Mouse (Mus musculus) adrenal gland, adult 2 months (tissue): ENCODE data around the gene Gm20431. TPM values are rescaled to one million over a fixed set of nuclear protein-coding genes. Genes with fewer than 3 reads are reported as not detected.

Experiments used
- DNase-seq: peaks from one replicate; pipeline ENCODE4 v3.0.0; 2021
- polyA plus RNA-seq: library from polyadenylated mRNA; depleted of rRNA; stranded (reverse); fragments of >200 nt; gene quantifications from 2 replicates; pipeline ENCODE4 v1.2.3, GENCODE M21; 2012
- total RNA-seq, 2 experiments: library from RNA; stranded (reverse); gene quantifications; 2 replicates each; pipeline ENCODE4 v1.2.3; 2021

Gene Gm20431
- total and polyA plus RNA-seq, 3 experiments = 20.0 to 31.2 (median 21.0) TPM

DNA sequence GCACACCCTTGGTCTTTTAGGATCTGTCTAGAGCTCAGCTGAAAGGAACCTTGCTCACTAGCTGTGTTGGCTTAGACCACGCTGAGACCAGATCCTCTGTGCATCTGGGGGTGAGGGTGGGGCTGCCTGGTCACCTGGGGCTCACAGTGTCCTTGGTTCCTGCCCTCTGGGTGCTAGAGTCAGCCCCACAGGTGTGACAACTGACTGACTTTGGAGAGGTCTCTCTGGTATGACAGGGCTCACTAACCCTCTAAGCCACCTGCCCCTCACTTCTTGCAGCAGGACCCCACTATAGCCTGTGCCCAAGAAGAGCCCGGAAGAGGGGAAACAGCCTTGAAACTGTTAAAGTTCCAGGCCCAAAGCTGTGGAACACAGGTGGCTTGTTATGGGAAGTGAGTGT, 58.9 kb downstream of the Gm20431 start:
- DNase-seq = no peak

- no peak for DNase-seq
Measured at GRCm38 (mm10) chr2:167600481-167600995, 60.8 kb downstream of the Gm20431 start.

GRCm38 (mm10) chr2:167599917-167600316, 61.4 kb downstream of the Gm20431 start:
- DNase-seq = no peak

DNA sequence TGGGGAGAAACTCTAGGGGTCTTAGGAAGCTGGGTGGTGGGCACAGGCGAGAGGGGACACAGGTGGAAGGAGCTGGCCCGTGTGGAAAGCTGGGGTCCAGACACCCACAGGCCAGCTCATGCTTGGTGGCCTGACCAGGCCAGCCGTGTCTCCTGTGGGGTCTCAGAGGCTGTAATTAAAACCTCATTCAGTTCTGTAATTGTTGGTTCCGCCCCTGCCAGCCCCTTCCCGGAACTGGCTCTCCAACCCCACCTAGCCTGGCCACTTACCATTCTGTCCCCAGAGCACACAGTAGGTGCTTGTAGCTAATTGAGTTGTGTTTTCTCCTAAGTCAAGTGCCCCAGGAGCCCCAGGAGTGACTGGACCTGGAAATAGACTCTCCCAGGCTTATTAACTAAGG, 62.1 kb downstream of the Gm20431 start:
- no peak for DNase-seq

GRCm38 (mm10) chr2:167597492-167598186, 63.7 kb downstream of the Gm20431 start:
- no peak for DNase-seq

DNA sequence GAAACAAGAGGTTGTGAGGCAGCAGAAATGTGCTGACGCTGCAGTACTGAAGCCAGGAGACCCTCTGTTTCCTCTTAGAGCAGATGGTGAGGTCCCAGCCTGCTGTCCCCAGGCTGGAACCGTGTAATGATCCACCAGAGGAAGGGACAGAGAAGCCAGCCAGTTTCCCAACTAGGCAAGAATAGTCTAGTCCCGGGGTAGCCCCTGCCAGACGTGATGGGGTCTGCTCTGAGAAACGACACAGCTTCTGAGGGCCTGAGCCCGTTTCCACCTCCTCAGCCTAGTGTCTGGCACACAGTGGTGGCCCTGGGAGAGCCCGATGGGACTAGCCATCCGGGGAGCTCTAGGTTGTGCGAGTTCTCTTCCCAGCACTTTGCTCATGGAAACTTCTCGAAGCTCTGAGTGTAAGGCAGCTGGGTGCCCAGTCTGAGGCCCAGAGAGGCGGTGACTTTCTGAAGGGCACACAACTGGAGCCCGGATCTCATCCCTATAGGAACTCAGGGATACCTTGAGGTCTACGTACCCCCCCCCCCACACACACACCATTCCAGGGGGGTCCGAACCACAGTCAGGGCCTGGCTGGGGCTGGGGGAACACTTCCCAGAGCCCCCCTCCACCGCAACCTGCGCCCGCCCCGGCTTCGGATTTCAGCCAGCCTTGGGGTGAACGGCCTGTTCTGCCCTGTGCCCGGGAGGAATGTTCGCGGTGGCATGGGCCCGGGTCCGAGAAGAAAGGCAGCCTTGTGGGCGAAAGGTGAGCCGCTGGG, 64.4 kb downstream of the Gm20431 start:
- DNase-seq = no peak

DNA sequence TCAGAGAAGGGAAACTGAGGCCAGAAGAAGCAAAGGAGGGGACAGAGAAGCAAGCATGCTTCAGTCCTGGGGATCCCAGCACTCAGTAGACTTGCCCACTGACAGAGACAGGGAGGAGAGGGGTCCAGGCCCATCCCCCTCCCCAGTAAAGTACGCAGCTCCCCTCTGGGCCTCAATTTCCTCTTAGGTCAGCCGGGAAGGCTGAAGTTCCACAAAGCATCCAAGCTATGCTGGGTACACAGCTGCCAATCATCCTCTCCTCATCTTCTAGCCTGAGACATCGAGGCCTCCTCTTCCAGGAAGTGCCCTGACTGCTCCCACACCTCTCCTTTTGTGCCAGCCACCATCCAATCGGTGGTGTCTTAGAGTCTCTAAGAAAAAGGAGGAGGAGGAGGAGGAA, 65.0 kb downstream of the Gm20431 start:
- no peak for DNase-seq

DNA sequence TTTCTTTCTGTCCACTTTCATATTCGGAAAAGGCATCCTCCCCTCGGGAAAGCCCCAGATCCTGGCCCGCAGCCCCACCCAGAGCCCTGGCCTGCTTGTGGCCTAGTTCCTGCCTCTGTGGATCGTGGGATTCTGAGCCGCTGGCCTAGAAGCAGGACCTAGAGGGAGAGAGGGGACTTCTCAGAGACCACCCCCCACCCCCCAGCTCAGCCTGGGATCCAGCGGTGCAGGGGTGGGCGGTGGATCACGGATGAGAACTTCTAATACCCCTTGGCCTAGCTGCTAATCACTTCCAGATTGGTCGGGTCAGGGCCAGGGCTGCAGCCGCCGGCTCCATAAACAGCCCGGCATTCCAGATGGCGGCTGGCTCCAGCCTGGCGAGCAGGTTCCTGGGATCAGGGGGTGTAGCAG, 65.5 kb downstream of the Gm20431 start:
- peak; percentile 50 for DNase-seq

DNA sequence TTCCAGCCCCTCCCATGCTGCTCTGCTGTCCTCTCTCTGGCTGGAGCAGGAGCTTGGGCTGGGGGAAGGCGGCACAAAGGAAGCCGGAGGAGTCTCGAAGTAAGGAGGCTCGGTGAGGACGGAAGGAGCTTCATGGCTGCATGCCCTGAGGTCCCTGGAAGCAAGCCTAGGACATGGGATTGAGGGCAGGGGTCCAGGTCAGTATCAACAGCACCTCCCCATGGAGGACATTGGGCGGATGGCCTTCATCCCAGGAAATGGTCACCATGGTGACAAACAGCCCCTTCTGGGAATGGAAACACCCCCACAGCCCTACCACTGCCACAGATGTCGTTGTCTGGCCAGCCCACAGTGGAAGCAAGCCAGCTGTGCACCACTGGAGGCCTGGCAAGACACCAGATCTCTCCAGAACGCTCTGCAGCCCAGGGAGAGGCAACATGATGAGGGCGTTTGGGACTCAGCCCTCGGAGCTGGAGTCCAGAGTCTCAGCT, 66.8 kb downstream of the Gm20431 start:
- peak; percentile 87 for DNase-seq

DNA sequence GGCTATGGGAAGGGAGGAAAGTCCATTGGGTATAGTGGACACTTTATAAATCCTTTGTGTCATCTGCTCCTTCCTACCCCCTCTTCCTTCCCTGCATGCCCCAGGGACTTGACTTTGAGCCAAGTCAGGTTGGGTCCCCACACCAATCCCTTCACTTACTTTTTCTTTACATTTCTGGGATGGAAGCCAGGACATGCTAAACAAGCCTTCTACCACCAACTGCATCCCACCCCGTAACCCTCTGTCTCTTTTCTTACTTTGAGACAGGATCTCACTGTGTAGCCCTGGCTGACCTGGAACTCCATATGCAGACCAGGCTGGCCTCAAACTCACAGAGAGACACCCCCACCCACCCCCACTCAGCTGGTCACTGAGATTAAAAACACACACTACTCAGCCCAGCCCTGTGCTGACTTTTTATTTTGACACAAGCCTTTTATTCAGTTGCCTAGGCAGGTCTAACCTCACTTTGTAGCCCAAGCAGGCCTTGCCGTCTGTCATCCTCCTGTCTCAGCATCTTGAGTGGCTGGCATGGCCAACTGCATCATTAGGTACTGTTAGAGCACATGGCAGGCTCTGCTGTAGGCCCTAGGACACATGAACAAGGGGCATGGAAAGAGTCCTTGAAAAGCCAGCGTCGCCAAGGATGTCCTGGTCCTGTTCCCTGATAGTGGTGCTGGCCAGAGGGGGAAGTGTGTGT, 67.6 kb downstream of the Gm20431 start:
- DNase-seq = no peak

DNA sequence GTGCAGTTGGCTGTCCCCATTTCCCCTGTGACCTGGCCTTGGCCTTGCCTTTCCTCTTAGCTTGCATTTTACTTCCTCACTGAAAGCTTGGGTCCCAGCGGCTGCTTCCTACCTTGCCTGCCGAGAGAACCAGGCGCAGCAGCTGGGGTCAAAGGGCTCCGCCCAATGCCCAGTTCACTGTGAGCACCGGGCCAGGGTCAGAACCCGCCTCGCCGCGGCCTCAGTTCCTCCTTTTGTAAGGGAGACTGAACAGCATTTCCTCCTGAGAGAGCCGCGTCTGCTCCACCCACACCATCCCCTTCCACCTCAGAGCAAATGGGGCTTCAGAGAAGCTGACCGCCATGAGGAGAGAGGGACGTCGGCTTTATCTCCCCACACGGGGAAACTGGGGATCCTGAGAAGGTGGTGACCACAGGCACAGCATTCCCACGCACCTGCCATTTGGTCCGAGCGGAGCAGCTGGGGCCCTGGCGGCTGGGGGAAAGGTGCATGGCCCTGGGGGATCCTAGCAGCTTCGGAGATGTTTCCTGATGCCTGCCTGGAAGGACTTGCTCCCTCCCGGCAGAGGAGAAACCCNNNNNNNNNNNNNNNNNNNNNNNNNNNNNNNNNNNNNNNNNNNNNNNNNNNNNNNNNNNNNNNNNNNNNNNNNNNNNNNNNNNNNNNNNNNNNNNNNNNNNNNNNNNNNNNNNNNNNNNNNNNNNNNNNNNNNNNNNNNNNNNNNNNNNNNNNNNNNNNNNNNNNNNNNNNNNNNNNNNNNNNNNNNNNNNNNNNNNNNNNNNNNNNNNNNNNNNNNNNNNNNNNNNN, 72.3 kb downstream of the Gm20431 start:
- peak; percentile 81 for DNase-seq

DNA sequence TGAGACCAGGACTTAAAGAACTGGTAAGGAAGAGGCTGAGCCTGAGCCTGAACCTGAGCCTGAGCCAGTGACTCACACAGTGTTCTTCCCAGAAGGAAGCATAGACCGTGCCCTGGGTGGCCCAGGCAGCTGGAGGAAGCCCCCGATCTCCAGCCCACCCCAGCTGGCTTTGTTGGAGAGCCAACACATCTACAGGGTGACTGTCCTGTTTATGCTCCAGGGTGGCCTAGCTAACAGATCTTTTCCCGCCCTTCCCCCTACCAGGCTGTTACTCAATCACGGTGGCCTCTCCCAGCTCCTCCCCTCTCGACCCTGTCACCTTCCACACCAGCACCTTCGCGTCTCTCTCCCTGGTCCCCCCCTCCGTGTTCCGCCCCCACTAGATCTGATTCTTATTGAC, 74.3 kb downstream of the Gm20431 start:
- DNase-seq = peak; percentile 44

DNA sequence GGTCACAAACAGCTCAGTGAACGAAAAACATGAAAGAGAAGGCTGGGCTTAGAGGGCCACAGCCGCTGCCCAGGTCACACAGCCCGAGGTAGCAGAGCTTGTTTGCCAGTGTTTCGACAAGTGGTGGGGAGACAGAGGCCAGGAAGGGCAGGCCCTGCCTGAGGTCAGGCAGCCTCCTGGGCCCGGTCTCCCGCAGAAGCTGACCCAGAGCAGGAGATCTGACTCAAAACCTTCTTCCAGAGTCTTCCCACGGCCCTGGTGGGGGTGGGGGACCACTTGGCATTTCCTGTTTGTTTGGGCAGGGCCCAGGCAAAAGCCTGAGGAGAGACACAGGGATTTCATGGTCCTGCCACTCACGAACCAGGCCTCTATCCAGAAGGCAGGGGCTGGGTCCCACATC, 75.3 kb downstream of the Gm20431 start:
- DNase-seq = peak; percentile 74

DNA sequence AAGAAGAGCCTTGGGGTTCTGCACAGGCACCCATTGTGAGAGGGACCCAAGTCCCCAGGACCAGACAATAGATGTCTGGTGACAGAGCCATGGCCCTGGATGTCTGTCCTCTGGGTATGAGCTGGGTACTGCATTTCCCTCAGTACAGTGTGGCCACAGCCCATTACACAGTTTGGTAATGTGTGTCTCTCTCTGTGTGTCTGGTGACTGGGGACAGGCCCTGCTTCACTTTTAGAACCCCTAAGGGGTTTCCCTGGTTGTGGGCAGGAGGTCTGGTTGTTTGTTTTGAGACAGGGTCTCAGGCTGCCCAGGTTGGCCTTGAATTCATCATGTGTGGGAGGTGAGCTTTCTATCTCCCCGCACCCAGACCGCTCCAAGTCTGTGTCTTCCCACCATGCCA, 76.0 kb downstream of the Gm20431 start:
- DNase-seq = no peak

DNA sequence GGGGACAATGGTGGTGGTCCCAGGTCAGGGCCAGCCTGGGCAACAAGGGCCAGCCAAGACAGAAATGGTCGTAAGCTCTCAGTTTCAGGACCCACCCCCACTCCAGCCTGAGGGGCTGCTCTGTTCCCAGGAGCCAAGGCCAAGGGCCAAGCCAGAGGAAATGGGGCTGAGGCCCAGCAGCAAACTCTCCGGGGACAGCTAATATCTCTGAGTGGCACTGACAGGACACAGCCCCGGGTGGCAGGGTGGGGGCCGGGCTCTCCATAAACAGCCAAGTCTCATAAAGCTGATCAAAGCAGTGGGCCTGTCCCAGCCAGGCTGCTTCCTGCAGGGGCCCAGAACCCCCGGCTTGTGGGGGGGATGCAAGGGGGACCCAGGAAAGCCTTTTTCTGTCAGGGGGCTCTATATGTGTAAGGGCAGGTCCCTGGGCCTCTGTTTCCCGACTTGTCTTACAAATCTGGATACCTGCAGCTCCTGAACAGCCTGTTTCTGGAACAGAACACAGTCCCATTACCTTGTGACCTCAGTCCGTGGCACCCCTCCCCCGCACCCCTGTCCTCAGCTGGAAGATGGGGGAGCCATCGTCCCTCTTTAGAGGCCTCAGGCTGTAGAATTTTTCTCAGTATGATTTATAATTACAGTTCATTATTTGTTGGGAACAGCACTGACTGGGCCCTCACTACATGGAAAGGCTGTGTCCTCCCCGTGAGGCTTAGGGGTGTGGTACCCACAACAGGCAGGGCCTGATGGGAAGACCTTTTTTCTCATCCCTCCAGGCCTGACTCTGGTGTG, 77.9 kb downstream of the Gm20431 start:
- no peak for DNase-seq

DNA sequence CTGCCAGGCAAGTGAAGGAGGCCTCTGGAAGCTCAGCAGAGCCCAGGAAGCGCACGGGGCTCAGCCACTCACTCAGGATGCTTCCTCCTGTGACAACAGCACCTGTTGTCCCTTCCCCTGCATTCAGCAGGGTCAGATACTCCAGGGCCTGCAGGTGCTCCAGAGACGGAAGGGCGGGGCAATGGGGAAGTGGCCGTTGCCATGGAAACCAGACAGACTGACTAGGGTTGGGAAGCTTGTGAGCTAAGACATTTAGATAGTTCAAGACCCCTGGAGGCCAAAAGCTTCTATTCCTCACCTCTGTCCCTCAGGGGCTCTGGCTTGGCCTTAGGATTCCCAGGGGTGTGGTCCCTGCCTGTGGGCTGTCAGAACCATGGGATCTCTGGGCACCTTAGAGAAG, 82.8 kb downstream of the Gm20431 start:
- DNase-seq = no peak

DNA sequence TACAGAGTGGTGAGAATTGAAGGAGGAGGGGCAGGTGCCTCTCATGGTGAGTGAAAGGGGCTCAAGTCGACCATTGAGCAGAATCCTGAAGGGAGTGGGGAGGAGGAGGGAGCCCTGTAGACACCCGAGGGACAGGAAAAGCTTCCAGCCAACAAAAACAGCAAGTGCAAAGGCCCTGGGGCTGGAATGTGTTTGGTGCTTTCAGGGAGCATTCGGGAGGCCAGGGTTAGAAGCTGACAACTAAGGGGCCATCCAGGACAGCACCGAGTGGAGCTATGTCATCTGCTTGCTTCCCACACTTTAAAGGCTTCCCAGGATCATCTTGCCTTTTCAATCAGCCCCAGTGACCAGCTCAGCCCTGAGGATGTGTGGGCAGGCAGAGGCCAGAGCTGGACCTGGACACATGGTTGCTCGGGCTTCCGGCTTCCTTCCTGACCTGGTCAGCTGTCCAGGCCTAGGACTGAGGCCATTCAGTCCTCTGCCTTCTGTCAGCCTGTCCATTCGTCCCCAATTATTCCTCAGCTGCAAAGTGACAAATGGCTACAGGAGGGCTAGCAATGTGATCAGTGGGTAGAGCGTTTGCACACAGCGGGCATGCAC, 84.0 kb downstream of the Gm20431 start:
- DNase-seq = peak; percentile 37

- no peak for DNase-seq
Measured at GRCm38 (mm10) chr2:167576121-167576620, 85.1 kb downstream of the Gm20431 start.

DNA sequence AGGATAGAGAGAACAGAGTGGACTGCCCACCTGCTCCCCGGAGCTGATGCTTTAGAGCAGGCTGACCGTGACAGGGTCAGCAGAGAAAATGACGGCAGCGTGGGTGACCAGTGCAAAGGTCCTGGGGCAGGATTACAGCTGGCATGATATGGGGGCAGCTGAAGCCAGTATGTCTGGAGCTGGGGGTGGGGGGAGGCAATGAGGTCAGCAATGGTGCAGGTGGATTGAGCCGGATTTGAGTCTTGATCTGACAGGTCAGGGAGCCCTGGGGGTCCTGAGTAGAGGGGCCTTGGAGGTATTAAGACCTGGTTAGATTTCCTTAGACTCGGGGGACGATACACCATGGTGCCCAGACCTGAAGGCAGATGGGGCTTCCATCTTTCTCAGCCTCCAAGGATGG, 85.7 kb downstream of the Gm20431 start:
- DNase-seq = no peak

- DNase-seq = peak; percentile 88
Measured at GRCm38 (mm10) chr2:167574814-167575213, 86.5 kb downstream of the Gm20431 start.
